Mouse (Mus musculus): ENCODE measurements around the gene Msl3l2. TPM values are rescaled to one million over a fixed set of nuclear protein-coding genes. Genes with fewer than 3 reads are reported as not detected.

Msl3l2 gene
- polyA plus RNA-seq (2017; shearing (Covaris generic)): 3.8 TPM

DNA sequence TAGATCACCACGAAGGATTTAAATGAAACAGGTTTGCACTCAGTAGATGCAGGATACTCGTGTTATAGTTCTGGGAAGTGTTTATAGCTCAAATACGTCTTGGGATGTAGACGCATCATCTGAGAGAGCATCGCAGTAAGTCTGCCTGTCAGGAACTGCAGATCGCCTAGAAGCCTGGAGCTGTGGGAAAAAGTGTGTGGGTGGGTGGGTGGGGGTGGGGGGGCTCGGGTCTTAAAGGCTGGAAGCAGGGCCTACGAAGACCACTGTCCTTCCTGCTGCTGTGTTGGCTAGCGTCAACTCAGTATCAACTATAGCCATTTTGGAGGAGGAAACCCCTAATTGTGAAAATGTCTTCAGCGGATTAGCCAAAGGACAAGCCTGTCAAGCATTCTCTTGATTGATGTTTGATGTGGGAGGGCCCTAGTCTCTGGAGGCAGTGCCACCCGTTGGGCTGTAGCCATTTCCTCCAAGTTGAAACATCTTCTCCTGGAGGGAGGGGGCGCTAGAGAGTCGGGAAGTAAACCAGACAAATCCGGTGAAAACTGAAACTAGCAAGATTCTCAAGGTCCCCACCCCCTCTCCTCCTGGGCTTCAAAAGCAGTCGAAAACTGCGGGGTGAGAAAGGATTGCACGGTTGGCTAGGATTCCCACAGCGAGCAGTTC, at the start of gene Msl3l2:
Msl3l2 (plus strand) TSS at position 585 of the 663 bp plus-strand sequence.

Other genes starting within 250 kb of the Msl3l2 start
- 2.7 TPM for gene Tbc1d32, start 121.8 kb downstream of the Msl3l2 start, polyA plus RNA-seq (2017; shearing (Covaris generic))

Data from effector memory CD4-positive, alpha-beta T cell, adult 5 months (primary cell).